Mouse (Mus musculus): ENCODE data around the gene Oas3. TPM values are rescaled to one million over a fixed set of nuclear protein-coding genes. Genes with fewer than 3 reads are reported as not detected.

The Oas3 gene
- polyA plus RNA-seq, 1 experiment from 2014 or later, result 0.07 TPM

DNA sequence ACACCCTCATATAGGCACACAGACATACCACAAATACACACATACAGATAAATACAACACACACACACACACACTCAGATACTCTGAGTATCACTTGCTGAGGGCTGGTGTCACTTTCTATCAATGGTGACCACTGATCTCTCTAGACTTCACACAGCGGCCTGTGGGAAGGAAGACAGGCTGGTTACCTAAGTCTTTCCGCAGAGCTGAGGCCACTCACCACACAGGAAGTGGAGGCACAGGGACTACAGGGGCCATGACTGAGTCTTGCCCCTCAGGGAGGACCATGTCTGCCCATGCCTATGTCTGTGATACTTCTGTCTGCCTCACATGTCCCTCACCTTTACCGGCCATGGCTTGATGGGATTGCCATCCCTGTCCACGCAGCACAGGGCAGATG lies 23.2 kb downstream of the Oas3 start:
- WGBS, result 85% methylated on average over 4 of the region's 4 CpGs
- ATAC-seq (ENCODE audit: insufficient read depth), result no peak
- TF ChIP-seq CTCF (IDR thresholded peaks at IDR 0.05; ENCODE audit: low read depth), result no peak

DNA sequence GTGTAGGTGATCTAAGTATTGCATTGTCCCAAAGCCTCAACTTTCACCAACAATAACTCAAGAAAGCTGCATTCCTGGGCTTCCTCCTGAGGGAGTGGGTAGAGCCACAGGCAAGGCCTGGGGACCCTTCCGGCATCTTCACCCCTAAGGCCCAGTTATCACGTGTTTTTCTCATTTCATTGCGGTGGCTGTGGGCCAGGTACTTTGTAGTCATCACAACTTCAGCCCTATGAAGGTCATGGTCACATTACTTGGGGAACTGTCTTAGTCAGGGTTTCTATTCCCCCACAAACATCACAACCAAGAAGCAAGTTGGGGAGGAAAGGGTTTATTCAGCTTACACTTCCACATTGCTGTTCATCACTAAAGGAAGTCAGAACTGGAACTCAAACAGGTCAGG lies 24.7 kb downstream of the Oas3 start:
- no peak overlapping the region for H3K27ac ChIP-seq (ENCODE audit: low read depth)
- TF ChIP-seq CTCF (IDR thresholded peaks at IDR 0.05; ENCODE audit: low read depth), result no peak
- 69% methylated on average over 3 of the region's 3 CpGs for WGBS
- no peak overlapping the region for H3K9ac ChIP-seq
- no peaks in the 10 kb centered on the region for H3K9me3 ChIP-seq (ENCODE audit: low read depth, low read length)
- no peak for ATAC-seq (ENCODE audit: insufficient read depth)
- no peak for DNase-seq
- no peak overlapping the region for H3K4me2 ChIP-seq
- no peaks in the 10 kb centered on the region for H3K36me3 ChIP-seq (ENCODE audit: insufficient read depth)
- H3K4me1 ChIP-seq (ENCODE audit: insufficient read depth), result no peaks in the 10 kb centered on the region
- H3K4me3 ChIP-seq (ENCODE audit: low read depth, low read length), result no peak overlapping the region
- H3K27me3 ChIP-seq (ENCODE audit: insufficient read depth, low read length), result no peaks in the 10 kb centered on the region

More for the DNA sequence above, 23.2 kb downstream of the Oas3 start:
- Histone ChIP-seq H3K4me2 (no peak overlapping the region), H3K27ac (ENCODE audit: low read depth) (no peak overlapping the region), H3K9me3 (ENCODE audit: low read depth, low read length) (no peaks in the 10 kb centered on the region), H3K4me1 (ENCODE audit: insufficient read depth) (no peaks in the 10 kb centered on the region), H3K4me3 (ENCODE audit: low read depth, low read length) (no peak overlapping the region), H3K27me3 (ENCODE audit: insufficient read depth, low read length) (no peaks in the 10 kb centered on the region), H3K9ac (no peak overlapping the region), H3K36me3 (ENCODE audit: insufficient read depth) (no peaks in the 10 kb centered on the region)
- DNase-seq, result no peak

DNA sequence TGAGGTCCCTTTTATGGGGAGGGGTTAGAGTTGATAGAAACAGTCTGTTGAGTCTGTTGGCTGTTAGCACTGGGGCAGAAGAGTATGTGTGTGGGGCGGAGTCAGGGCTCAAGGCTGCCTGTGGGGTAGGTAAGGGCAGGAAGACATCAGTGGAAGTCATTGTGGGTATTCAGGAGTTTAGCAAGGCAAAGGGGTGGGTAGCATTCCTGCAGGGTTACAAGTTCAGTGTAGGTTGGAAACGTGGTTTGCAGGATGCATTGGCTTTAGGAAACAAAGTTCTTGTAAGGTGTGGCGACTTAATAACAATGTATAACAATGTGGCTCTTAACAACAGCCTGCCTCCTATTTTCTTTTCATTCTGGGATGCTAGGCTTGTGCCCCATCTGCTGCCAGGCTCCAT lies 26.3 kb downstream of the Oas3 start:
- no peak overlapping the region for H3K4me3 ChIP-seq (ENCODE audit: low read depth, low read length)
- DNase-seq (no peak), ATAC-seq (ENCODE audit: insufficient read depth) (no peak)
- no peaks in the 10 kb centered on the region for H3K27me3 ChIP-seq (ENCODE audit: insufficient read depth, low read length)
- no peaks in the 10 kb centered on the region for H3K36me3 ChIP-seq (ENCODE audit: insufficient read depth)
- H3K9me3 ChIP-seq (ENCODE audit: low read depth, low read length), result no peaks in the 10 kb centered on the region
- WGBS, result 72% methylated on average over 3 of the region's 3 CpGs
- H3K4me1 ChIP-seq (ENCODE audit: insufficient read depth), result no peaks in the 10 kb centered on the region
- no peak overlapping the region for H3K27ac ChIP-seq (ENCODE audit: low read depth)
- H3K4me2 ChIP-seq, result no peak overlapping the region
- H3K9ac ChIP-seq, result no peak overlapping the region
- no peak for TF ChIP-seq CTCF (IDR thresholded peaks at IDR 0.05; ENCODE audit: low read depth)

DNA sequence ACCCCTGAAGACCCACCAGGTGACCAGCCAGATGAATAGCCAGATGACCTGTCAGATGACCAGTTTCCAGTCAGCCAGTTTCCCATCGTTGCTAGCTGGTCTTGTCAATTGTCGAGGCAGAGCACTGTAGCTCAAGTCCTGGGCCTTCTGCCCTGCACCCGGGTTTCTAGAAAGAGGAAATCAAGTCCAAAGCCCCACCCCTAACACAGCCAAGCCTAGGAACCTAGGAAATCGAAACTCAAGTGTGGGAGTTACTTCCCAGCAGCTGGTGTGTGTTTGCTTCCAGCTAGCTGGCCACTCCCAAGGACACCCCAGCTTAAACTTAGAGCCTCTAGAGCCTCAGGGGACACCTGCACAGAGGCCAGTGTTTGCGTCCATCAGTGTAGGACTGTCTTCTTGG lies 27.8 kb downstream of the Oas3 start, which contains the start of gene Oas2:
Oas2 (minus strand) TSS at position 166 of the 400 bp plus-strand sequence.
- no peaks in the 10 kb centered on the region for H3K27me3 ChIP-seq (ENCODE audit: insufficient read depth, low read length)
- no peak for DNase-seq
- WGBS, result 50% methylated on average over 5 of the region's 5 CpGs
- H3K27ac ChIP-seq (ENCODE audit: low read depth), result no peak within 1 kb of the TSS
- no peak within 1 kb of the TSS for H3K4me2 ChIP-seq
- H3K4me1 ChIP-seq (ENCODE audit: insufficient read depth), result no peaks in the 10 kb centered on the region
- H3K9me3 ChIP-seq (ENCODE audit: low read depth, low read length), result no peaks in the 10 kb centered on the region
- no peak for ATAC-seq (ENCODE audit: insufficient read depth)
- no peaks in the 10 kb centered on the region for H3K36me3 ChIP-seq (ENCODE audit: insufficient read depth)
- no peak within 1 kb of the TSS for H3K9ac ChIP-seq
- TF ChIP-seq CTCF (IDR thresholded peaks at IDR 0.05; ENCODE audit: low read depth), result no peak
- no peak within 1 kb of the TSS for H3K4me3 ChIP-seq (ENCODE audit: low read depth, low read length)

DNA sequence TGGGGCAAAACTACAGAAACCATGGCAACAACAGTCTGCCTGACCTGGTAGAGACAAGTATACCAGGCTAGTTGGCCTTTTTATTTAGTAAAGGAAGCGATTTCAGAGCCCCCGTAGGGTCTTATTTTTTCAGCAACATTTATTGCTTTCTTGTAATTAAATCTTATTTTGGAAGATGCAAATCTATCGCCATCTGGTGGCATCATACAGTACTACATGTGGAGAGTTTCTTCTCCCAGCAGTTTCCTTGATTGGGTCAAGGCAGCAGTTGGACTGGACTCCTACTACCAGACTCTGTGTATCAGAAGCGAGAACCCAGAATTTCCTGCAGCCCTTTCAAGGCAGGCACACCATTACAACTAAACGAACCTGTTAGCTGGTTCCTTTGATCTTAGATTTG lies 31.0 kb downstream of the Oas3 start:
- Histone ChIP-seq H3K27me3 (ENCODE audit: insufficient read depth, low read length) (no peaks in the 10 kb centered on the region), H3K27ac (ENCODE audit: low read depth) (no peak overlapping the region), H3K36me3 (ENCODE audit: insufficient read depth) (no peaks in the 10 kb centered on the region), H3K4me3 (ENCODE audit: low read depth, low read length) (no peak overlapping the region), H3K9ac (no peak overlapping the region), H3K4me2 (no peak overlapping the region), H3K4me1 (ENCODE audit: insufficient read depth) (no peaks in the 10 kb centered on the region), H3K9me3 (ENCODE audit: low read depth, low read length) (no peaks in the 10 kb centered on the region)
- DNase-seq (peak; percentile 87), ATAC-seq (ENCODE audit: insufficient read depth) (no peak)
- peak; percentile 78 for TF ChIP-seq CTCF (IDR thresholded peaks at IDR 0.05; ENCODE audit: low read depth)
- 8% methylated on average over 5 of the region's 5 CpGs for WGBS

DNA sequence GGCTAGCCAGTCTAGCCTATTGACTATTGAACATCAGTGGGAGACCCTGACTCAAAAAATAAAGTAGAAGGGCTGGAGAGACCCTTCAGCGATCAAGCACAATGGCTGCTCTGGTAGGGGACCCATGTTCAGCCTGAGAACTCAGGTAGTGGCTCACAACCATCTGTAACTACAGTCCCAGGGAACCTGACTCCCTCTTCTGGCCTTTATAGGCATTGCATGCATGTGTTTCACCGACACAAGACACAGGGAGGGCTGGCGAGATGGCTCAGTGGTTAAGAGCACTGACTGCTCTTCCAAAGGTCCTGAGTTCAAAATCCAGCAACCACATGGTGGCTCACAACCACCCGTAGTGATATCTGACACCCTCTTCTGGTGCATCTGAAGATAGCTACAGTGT lies 35.3 kb downstream of the Oas3 start:
- Histone ChIP-seq H3K4me1 (ENCODE audit: insufficient read depth) (no peaks in the 10 kb centered on the region), H3K4me3 (ENCODE audit: low read depth, low read length) (no peak overlapping the region), H3K27ac (ENCODE audit: low read depth) (no peak overlapping the region), H3K9me3 (ENCODE audit: low read depth, low read length) (no peaks in the 10 kb centered on the region), H3K9ac (no peak overlapping the region), H3K4me2 (no peak overlapping the region), H3K36me3 (ENCODE audit: insufficient read depth) (no peaks in the 10 kb centered on the region), H3K27me3 (ENCODE audit: insufficient read depth, low read length) (no peaks in the 10 kb centered on the region)
- TF ChIP-seq CTCF (IDR thresholded peaks at IDR 0.05; ENCODE audit: low read depth), result peak; percentile 66
- 30% methylated on average over 4 of the region's 4 CpGs for WGBS
- DNase-seq, result peak; percentile 70
- ATAC-seq (ENCODE audit: insufficient read depth), result no peak

DNA sequence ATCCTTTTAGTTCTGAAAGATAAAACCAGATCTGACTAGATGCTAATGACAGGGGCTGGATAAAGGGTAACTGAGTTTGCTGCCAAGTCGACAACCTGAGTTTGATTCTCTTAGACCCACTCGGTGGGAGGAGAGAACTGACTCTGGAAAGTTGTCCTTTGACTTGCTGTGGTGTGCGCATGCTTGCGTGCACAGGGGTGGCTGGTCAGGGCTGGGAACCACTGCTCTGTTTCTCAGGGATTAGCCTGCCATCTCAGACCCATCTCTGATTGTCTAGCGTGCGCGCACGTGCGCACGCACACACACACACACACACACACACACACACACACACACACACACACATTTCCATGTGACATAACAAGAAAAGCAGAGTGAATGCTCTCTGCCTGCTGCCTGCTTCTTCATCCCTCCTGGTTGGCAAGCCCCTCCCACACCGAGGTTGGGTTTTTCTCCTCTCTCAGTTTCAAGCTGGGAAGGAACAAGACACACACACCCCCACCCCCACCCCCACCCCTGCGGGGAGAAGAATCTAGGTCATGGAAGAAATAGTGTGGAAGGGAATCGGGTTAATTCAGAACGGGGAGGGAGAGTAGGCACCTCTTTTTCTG lies 43.0 kb downstream of the Oas3 start:
- Histone ChIP-seq H3K4me1 (ENCODE audit: insufficient read depth) (no peaks in the 10 kb centered on the region), H3K9me3 (ENCODE audit: low read depth, low read length) (no peaks in the 10 kb centered on the region), H3K36me3 (ENCODE audit: insufficient read depth) (no peaks in the 10 kb centered on the region), H3K9ac (no peak overlapping the region), H3K27me3 (ENCODE audit: insufficient read depth, low read length) (no peaks in the 10 kb centered on the region), H3K4me2 (no peak overlapping the region), H3K4me3 (ENCODE audit: low read depth, low read length) (no peak overlapping the region), H3K27ac (ENCODE audit: low read depth) (no peak overlapping the region)
- no peak for TF ChIP-seq CTCF (IDR thresholded peaks at IDR 0.05; ENCODE audit: low read depth)
- no peak for DNase-seq
- ATAC-seq (ENCODE audit: insufficient read depth), result no peak
- WGBS, result 68% methylated on average over 14 of the region's 14 CpGs

Measured in lung, embryonic 14.5 days (tissue).